Mouse (Mus musculus) spleen, adult 2 months (tissue): ENCODE data around the gene Hbb-bh1. TPM values are rescaled to one million over a fixed set of nuclear protein-coding genes. Genes with fewer than 3 reads are reported as not detected.

Experiments
- DNase-seq, 2 experiments: peaks; one replicate each; pipeline versions ENCODE4 v3.0.0 to v3.0.0-alpha.2; 2012 to 2021; ENCODE audit warnings: low spot score in 2 of 2, low read depth in 1 of 2
- H3K27ac ChIP-seq: fragments of 200-500 bp; 2 replicates; pipeline ENCODE4 v1.5.1; 2012; ENCODE audit warnings: low read length, inconsistent platforms; ENCODE audit not compliant: insufficient read depth
- H3K27me3 ChIP-seq: fragments of 200-500 bp; 2 replicates; pipeline ENCODE4 v1.6.1; 2012; ENCODE audit warnings: mild to moderate bottlenecking, moderate library complexity, low read length, inconsistent platforms; ENCODE audit not compliant: control insufficient read depth, insufficient read depth
- H3K36me3 ChIP-seq: fragments of 200-500 bp; 2 replicates; pipeline ENCODE4 v1.6.1; 2012; ENCODE audit warnings: mild to moderate bottlenecking, low read length, inconsistent platforms; ENCODE audit not compliant: control insufficient read depth, insufficient read depth
- H3K4me1 ChIP-seq: fragments of 200-500 bp; 2 replicates; pipeline ENCODE4 v1.6.1; 2011; ENCODE audit warnings: inconsistent platforms; ENCODE audit not compliant: control insufficient read depth, insufficient read depth, insufficient read length
- H3K4me3 ChIP-seq: fragments of 200-500 bp; 2 replicates; pipeline ENCODE4 v1.5.1; 2011; ENCODE audit warnings: mild to moderate bottlenecking, inconsistent platforms; ENCODE audit not compliant: insufficient read depth, insufficient read length; ENCODE audit errors: extremely low read depth
- CTCF ChIP-seq: fragments of 200-500 bp; IDR thresholded peaks from 2 replicates; pipeline ENCODE4 v1.5.1; 2011; ENCODE audit warnings: mild to moderate bottlenecking, inconsistent platforms; ENCODE audit not compliant: insufficient read depth, insufficient read length, insufficient replicate concordance; ENCODE audit errors: extremely low read depth
- POLR2A ChIP-seq: fragments of 200-500 bp; IDR thresholded peaks from 2 replicates; pipeline ENCODE4 v1.6.1; 2011; ENCODE audit warnings: low read depth, low read length, inconsistent platforms
- WGBS: fragments of 180-500 bp; shearing (Covaris S2); methylation state at CpG from one replicate; pipeline ENCODE4 v1.1.7; 2018; 5-methylcytosine and 5-hydroxymethylcytosine counted together
- polyA plus RNA-seq: library from polyadenylated mRNA; depleted of rRNA; stranded (reverse); fragments of >200 nt; gene quantifications from 2 replicates; pipeline ENCODE4 v1.2.3, GENCODE M21; 2012; rRNA removed

Hbb-bh1 gene
- polyA plus RNA-seq, 1 experiment: 0.15 TPM

DNA sequence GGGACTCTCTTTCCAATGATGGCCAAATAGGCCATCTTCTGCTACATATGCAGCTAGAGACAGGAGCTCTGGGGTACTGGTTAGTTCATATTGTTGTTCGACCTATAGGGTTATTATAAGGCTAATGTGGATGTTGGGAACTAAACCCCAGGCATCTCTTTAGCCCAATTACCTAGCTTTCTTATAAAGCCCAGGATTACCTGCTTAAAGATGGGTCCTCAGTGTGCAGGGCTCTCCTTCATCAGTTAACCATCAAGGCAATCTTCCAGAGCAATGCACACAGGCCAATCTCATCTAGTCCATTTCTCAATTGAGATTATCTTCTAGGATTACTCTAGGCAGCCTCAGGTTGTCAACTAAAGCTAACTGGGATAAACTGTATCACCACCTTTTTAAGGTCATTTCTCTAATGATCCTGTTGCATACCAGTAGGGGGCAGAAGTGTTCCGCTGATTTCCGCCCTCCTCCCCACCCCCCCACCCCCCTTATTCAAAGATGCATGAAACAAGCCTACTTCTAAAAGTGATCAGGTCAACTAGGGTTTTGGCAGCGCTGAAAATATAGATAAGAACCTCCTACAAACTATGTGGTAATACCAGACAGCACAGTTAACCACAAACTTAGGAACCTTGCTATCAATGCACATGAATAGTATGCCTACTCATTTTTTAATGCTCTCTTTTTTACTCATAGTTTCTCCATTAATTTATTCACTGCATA lies 50.1 kb downstream of the Hbb-bh1 start:
- Histone ChIP-seq H3K4me1 (no peaks in the 10 kb centered on the region), H3K36me3 (no peaks in the 10 kb centered on the region), H3K27ac (no peak overlapping the region), H3K4me3 (no peak overlapping the region), H3K27me3 (no peaks in the 10 kb centered on the region)
- no peak for TF ChIP-seq POLR2A
- TF ChIP-seq CTCF: no peak
- 17% methylated on average over 4 of the region's 4 CpGs for WGBS
- DNase-seq: no peak

- Histone ChIP-seq H3K27ac (no peak within 1 kb of the TSS), H3K4me1 (no peaks in the 10 kb centered on the region), H3K4me3 (no peak within 1 kb of the TSS), H3K27me3 (no peaks in the 10 kb centered on the region), H3K36me3 (no peaks in the 10 kb centered on the region)
- DNase-seq: no peak
- 56% methylated on average over 3 of the region's 3 CpGs for WGBS
- TF ChIP-seq CTCF: no peak
- TF ChIP-seq POLR2A: no peak
Measured at GRCm38 (mm10) chr7:103791721-103792120, 51.2 kb downstream of the Hbb-bh1 start, which contains the start of gene Olfr67. TSS of gene Olfr67 (minus strand) at chr7:103791821.

Other genes with a start within 250 kb of the Hbb-bh1 start
- gene Olfr619, start 242.6 kb downstream of the Hbb-bh1 start, polyA plus RNA-seq: not detected in 2 replicates
- not detected in 2 replicates for gene Olfr620, start 230.6 kb downstream of the Hbb-bh1 start, polyA plus RNA-seq
- gene Olfr622, start 200.5 kb downstream of the Hbb-bh1 start, polyA plus RNA-seq: not detected in 2 replicates
- not detected in 2 replicates for gene Olfr623, start 179.5 kb downstream of the Hbb-bh1 start, polyA plus RNA-seq
- not detected in 2 replicates for gene Olfr624, start 172.0 kb downstream of the Hbb-bh1 start, polyA plus RNA-seq
- gene Olfr625-ps1, start 160.4 kb downstream of the Hbb-bh1 start, polyA plus RNA-seq: not detected in 2 replicates
- not detected in 2 replicates for gene Olfr243, start 128.5 kb downstream of the Hbb-bh1 start, polyA plus RNA-seq
- gene Olfr628, start 112.8 kb downstream of the Hbb-bh1 start, polyA plus RNA-seq: not detected in 2 replicates
- not detected in 2 replicates for gene Olfr629, start 98.2 kb downstream of the Hbb-bh1 start, polyA plus RNA-seq
- not detected in 2 replicates for gene Olfr630, start 85.8 kb downstream of the Hbb-bh1 start, polyA plus RNA-seq
- not detected in 2 replicates for gene Olfr69, start 71.6 kb downstream of the Hbb-bh1 start, polyA plus RNA-seq
- not detected in 2 replicates for gene Olfr68, start 63.5 kb downstream of the Hbb-bh1 start, polyA plus RNA-seq
- not detected in 2 replicates for gene Olfr67, start 51.3 kb downstream of the Hbb-bh1 start, polyA plus RNA-seq
- 8,577 and 15,977 TPM in 2 replicates for gene Hbb-bt, start 29.2 kb downstream of the Hbb-bh1 start, polyA plus RNA-seq
- gene Hbb-bs, start 15.1 kb downstream of the Hbb-bh1 start, polyA plus RNA-seq: 71,783 and 120,196 TPM in 2 replicates
- gene Hbb-bh2, start 2.6 kb downstream of the Hbb-bh1 start, polyA plus RNA-seq: not detected in 2 replicates
- gene Hbb-y, start 10.1 kb upstream of the Hbb-bh1 start, polyA plus RNA-seq: 0.14 TPM in 1 of 2 replicates, not detected in the other
- gene Olfr66, start 43.1 kb upstream of the Hbb-bh1 start, polyA plus RNA-seq: not detected in 2 replicates
- not detected in 2 replicates for gene Olfr64, start 51.3 kb upstream of the Hbb-bh1 start, polyA plus RNA-seq
- not detected in 2 replicates for gene Olfr65, start 60.3 kb upstream of the Hbb-bh1 start, polyA plus RNA-seq
- gene Olfr631, start 85.7 kb upstream of the Hbb-bh1 start, polyA plus RNA-seq: not detected in 2 replicates
- not detected in 2 replicates for gene Olfr632, start 91.2 kb upstream of the Hbb-bh1 start, polyA plus RNA-seq
- not detected in 2 replicates for gene Olfr633, start 101.3 kb upstream of the Hbb-bh1 start, polyA plus RNA-seq
- not detected in 2 replicates for gene Olfr635, start 128.0 kb upstream of the Hbb-bh1 start, polyA plus RNA-seq
- not detected in 2 replicates for gene Olfr638, start 155.6 kb upstream of the Hbb-bh1 start, polyA plus RNA-seq
- not detected in 2 replicates for gene Olfr639, start 174.1 kb upstream of the Hbb-bh1 start, polyA plus RNA-seq
- not detected in 2 replicates for gene Olfr640, start 182.4 kb upstream of the Hbb-bh1 start, polyA plus RNA-seq
- gene Olfr641, start 192.3 kb upstream of the Hbb-bh1 start, polyA plus RNA-seq: not detected in 2 replicates
- not detected in 2 replicates for gene Olfr642, start 209.5 kb upstream of the Hbb-bh1 start, polyA plus RNA-seq
- gene 4930516K23Rik, start 218.3 kb upstream of the Hbb-bh1 start, polyA plus RNA-seq: not detected in 2 replicates
- not detected in 2 replicates for gene Olfr644, start 228.7 kb upstream of the Hbb-bh1 start, polyA plus RNA-seq
- not detected in 2 replicates for gene Olfr645, start 242.3 kb upstream of the Hbb-bh1 start, polyA plus RNA-seq